ENCODE assay signal across 23 mouse cellular contexts in genomic region chr14:21515505-21515904, GRCm38 (mm10). TPM values are rescaled to one million over a fixed set of nuclear protein-coding genes. Genes with fewer than 3 reads are reported as not detected.
DNase-seq lines count a peak whose midpoint lies in the region; ATAC-seq and TF ChIP-seq lines count a peak whose summit lies in the region.
"Had no signal": no experiment of that assay in that cellular context is flagged by ENCODE, and none has a peak within 500 bp of the region (broad histone marks: within the 10 kb centered on the region; RNA-seq: fewer than 3 reads in every experiment).

No protein-coding gene starts in this region.

- H3K9ac ChIP-seq in neural tube, embryonic 15.5 days (replicated peaks): no peak overlapping the region
- H3K9ac ChIP-seq: embryonic facial prominence, embryonic 13.5 days; forebrain, embryonic 12.5 days; hindbrain, embryonic 12.5 days had no signal

- intact Hi-C loops in gastrocnemius, adult 2 months (cut with DNase I): no loop called here
- intact Hi-C loops in gastrocnemius, postnatal 14 days (cut with DNase I; ENCODE audit: low total_unique reads): no loop called here

- H3K9me3 ChIP-seq in neural tube, embryonic 15.5 days (replicated peaks): no peaks in the 10 kb centered on the region
- H3K9me3 ChIP-seq: embryonic facial prominence, embryonic 13.5 days; forebrain, embryonic 12.5 days; G1E; heart, embryonic 10.5 days; hindbrain, embryonic 12.5 days had no signal

- peak overlapping the region; percentile 46 for H3K27ac ChIP-seq in gastrocnemius, adult 2 months
- 0 out of 2 replicates have a peak overlapping the region, but pooled peaks have one; percentile 13 for H3K27ac ChIP-seq in neural tube, embryonic 15.5 days (replicated peaks)
- H3K27ac ChIP-seq: embryonic facial prominence, embryonic 13.5 days; forebrain, embryonic 12.5 days; heart, embryonic 10.5 days; hindbrain, embryonic 12.5 days had no signal

- H3K4me1 ChIP-seq in neural tube, embryonic 15.5 days: peaks cover 9% of the 10 kb centered on the region
- H3K4me1 ChIP-seq: forebrain, embryonic 12.5 days had no signal

- H3K4me2 ChIP-seq in neural tube, embryonic 15.5 days: no peak overlapping the region
- H3K4me2 ChIP-seq: embryonic facial prominence, embryonic 13.5 days; forebrain, embryonic 12.5 days; hindbrain, embryonic 12.5 days had no signal

- no peaks in the 10 kb centered on the region for H3K27me3 ChIP-seq in neural tube, embryonic 15.5 days (replicated peaks)
- H3K27me3 ChIP-seq: embryonic facial prominence, embryonic 13.5 days; forebrain, embryonic 12.5 days; hindbrain, embryonic 12.5 days had no signal

- no peak for DNase-seq in cerebellum, postnatal 4 days (ENCODE audit: low spot score in 2 of 2)
- DNase-seq in gastrocnemius, adult 2 months: peak; percentile 42
- no peak for DNase-seq in gastrocnemius, postnatal 14 days
- DNase-seq in neural tube, embryonic 10.5 days (ENCODE audit: extremely low spot score, low spot score): no peak
- DNase-seq in layer of hippocampus, postnatal 14 days (ENCODE audit: low spot score in 2 of 2): peak; percentile 39 to 67
- no peak for DNase-seq in adrenal gland, postnatal 4 days (ENCODE audit: low spot score in 2 of 2)
- DNase-seq: adrenal gland, adult 8-10 months; adrenal gland, postnatal 36 days; B cell, adult 2 months; heart, adult 18-20 months; heart, postnatal 10 days; heart, postnatal 4 days had no signal

- TF ChIP-seq CTCF in gastrocnemius, adult 2 months (IDR thresholded peaks at IDR 0.05): no peak

- H3K4me3 ChIP-seq in gastrocnemius, adult 2 months: no peak overlapping the region
- no peak overlapping the region for H3K4me3 ChIP-seq in neural tube, embryonic 15.5 days (replicated peaks)
- H3K4me3 ChIP-seq: embryonic facial prominence, embryonic 13.5 days; forebrain, embryonic 12.5 days; heart, embryonic 10.5 days; hindbrain, embryonic 12.5 days had no signal

- peak; percentile 72; the same call in 1 of the 2 replicates for ATAC-seq in cerebellum, adult (ENCODE audit: insufficient number of reproducible peaks, low FRiP score, low TSS enrichment)
- ATAC-seq in neural tube, embryonic 15.5 days (ENCODE audit: low FRiP score): no peak
- ATAC-seq: CD4-positive, CD25-positive, alpha-beta regulatory T cell, adult 4 months; forebrain, embryonic 16.5 days; hindbrain, embryonic 16.5 days; inflammation-experienced regulatory T-cells, adult 6 months had no signal

- peaks cover 15% of the 10 kb centered on the region for H3K36me3 ChIP-seq in neural tube, embryonic 15.5 days

- 96% methylated on average over 5 of the region's 5 CpGs for WGBS in neural tube, embryonic 15.5 days

RNA-seq across cellular contexts. Expression of gene Kat6b, which starts 34.3 kb away (rescaled TPM):
- total RNA-seq in gastrocnemius, adult 2 months (2021): 10 to 100 TPM; 22.2 to 26.0 TPM
- total RNA-seq in gastrocnemius, postnatal 14 days (2021): 10 to 100 TPM; 17.2 to 22.3 TPM
- polyA plus RNA-seq in neural tube, embryonic 15.5 days (2015; fragmentation: Nextera tagmentation; extraction: Ambion mirVana): 16.1 and 18.8 TPM in 2 replicates
- 10 to 100 TPM; 58.0 to 62.2 TPM for total RNA-seq in layer of hippocampus, postnatal 14 days (2021)
- total RNA-seq in adrenal gland, postnatal 4 days (2021): 10 to 100 TPM; 61.2 to 69.5 TPM

Comparison
In these comparisons a context has a peak if more than half of its experiments do, and no peak if none do; other contexts are left out.
1. DNase-seq: peak in gastrocnemius, adult 2 months (single experiment) and layer of hippocampus, postnatal 14 days (2 of 2); none in cerebellum, postnatal 4 days (0 of 2), gastrocnemius, postnatal 14 days (single experiment), neural tube, embryonic 10.5 days (single experiment) and adrenal gland, postnatal 4 days (0 of 2).